In genomic region chr8:102899525-102899924, GRCm38 (mm10) we compare ENCODE assay signal across 28 mouse cellular contexts.
"Had no signal": no experiment of that assay in that cellular context is flagged by ENCODE, and none has a peak within 500 bp of the region (broad histone marks: within the 10 kb centered on the region; RNA-seq: fewer than 3 reads in every experiment).

No protein-coding gene starts in this region.

- H3K36me3 ChIP-seq: embryonic facial prominence, embryonic 10.5 days; embryonic facial prominence, embryonic 12.5 days; embryonic facial prominence, embryonic 13.5 days; embryonic facial prominence, embryonic 15.5 days; forebrain, embryonic 10.5 days; forebrain, embryonic 12.5 days; forebrain, embryonic 15.5 days had no signal

- H3K4me2 ChIP-seq: embryonic facial prominence, embryonic 12.5 days; embryonic facial prominence, embryonic 13.5 days; embryonic facial prominence, embryonic 15.5 days; forebrain, embryonic 12.5 days; forebrain, embryonic 13.5 days; forebrain, embryonic 15.5 days had no signal

- H3K27ac ChIP-seq: embryonic facial prominence, embryonic 10.5 days; embryonic facial prominence, embryonic 12.5 days; embryonic facial prominence, embryonic 13.5 days; embryonic facial prominence, embryonic 15.5 days; forebrain, embryonic 10.5 days; forebrain, embryonic 12.5 days; forebrain, embryonic 13.5 days; forebrain, embryonic 15.5 days; gastrocnemius, adult 2 months; heart, adult 2 months had no signal

- H3K9ac ChIP-seq: embryonic facial prominence, embryonic 12.5 days; embryonic facial prominence, embryonic 13.5 days; embryonic facial prominence, embryonic 15.5 days; forebrain, embryonic 12.5 days; forebrain, embryonic 13.5 days; forebrain, embryonic 15.5 days; forebrain, postnatal 0 days had no signal

- H3K4me3 ChIP-seq: embryonic facial prominence, embryonic 10.5 days; embryonic facial prominence, embryonic 12.5 days; embryonic facial prominence, embryonic 13.5 days; embryonic facial prominence, embryonic 15.5 days; erythroblast, embryonic 14.5 days; forebrain, embryonic 10.5 days; forebrain, embryonic 12.5 days; forebrain, embryonic 13.5 days; forebrain, embryonic 15.5 days; gastrocnemius, adult 2 months; heart, adult 2 months had no signal

- ATAC-seq: forebrain, embryonic 13.5 days; forebrain, embryonic 14.5 days; forebrain, embryonic 15.5 days; forebrain, embryonic 16.5 days; forebrain, postnatal 0 days had no signal

- H3K9me3 ChIP-seq: embryonic facial prominence, embryonic 10.5 days; embryonic facial prominence, embryonic 12.5 days; embryonic facial prominence, embryonic 13.5 days; embryonic facial prominence, embryonic 15.5 days; forebrain, embryonic 10.5 days; forebrain, embryonic 12.5 days; forebrain, embryonic 13.5 days; forebrain, embryonic 15.5 days had no signal

- H3K4me1 ChIP-seq: embryonic facial prominence, embryonic 15.5 days; forebrain, embryonic 12.5 days; forebrain, embryonic 13.5 days; forebrain, embryonic 15.5 days had no signal

- H3K27me3 ChIP-seq: embryonic facial prominence, embryonic 12.5 days; embryonic facial prominence, embryonic 13.5 days; embryonic facial prominence, embryonic 15.5 days; forebrain, embryonic 12.5 days; forebrain, embryonic 13.5 days; forebrain, embryonic 15.5 days had no signal

- DNase-seq: cerebellum, adult 8-10 months; cerebellum, adult 9-10 months; cerebellum, adult 9-11 months; cerebellum, postnatal 10 days; cerebellum, postnatal 14 days; cerebellum, postnatal 25 days; cerebellum, postnatal 36 days; embryo, embryonic 11 days; forebrain, postnatal 0 days; gastrocnemius, adult 2 months; gastrocnemius, postnatal 10 days; gastrocnemius, postnatal 14 days; gastrocnemius, postnatal 25 days; gastrocnemius, postnatal 36 days; heart, adult 11 months; heart, adult 18-20 months; heart, adult 2 months had no signal
